Mouse (Mus musculus) lung, embryonic 16.5 days (tissue): Measurements from ENCODE around the gene N4bp1. TPM values are rescaled to one million over a fixed set of nuclear protein-coding genes. Genes with fewer than 3 reads are reported as not detected.

Source experiments
- ATAC-seq: fragments of 200-750 bp; cut with Nextera tagmentation; 2 replicates; pipeline ENCODE4 v1.8.0; 2017; ENCODE audit warnings: low read depth, mild to moderate bottlenecking, moderate library complexity
- H3K27ac ChIP-seq: fragments of 300-500 bp; sonication (generic); 2 replicates; pipeline ENCODE4 v1.5.1; 2014; ENCODE audit warnings: mild to moderate bottlenecking, control low read depth, low read length
- H3K27me3 ChIP-seq: fragments of 300-500 bp; sonication (generic); 2 replicates; pipeline ENCODE4 v1.6.1; 2014; ENCODE audit warnings: low read depth, low read length, mixed read lengths; ENCODE audit not compliant: control insufficient read depth, insufficient read depth
- H3K36me3 ChIP-seq: fragments of 300-500 bp; sonication (generic); 2 replicates; pipeline ENCODE4 v1.6.1; 2014; ENCODE audit warnings: low read length; ENCODE audit not compliant: control insufficient read depth, insufficient read depth
- H3K4me1 ChIP-seq: fragments of 300-500 bp; sonication (generic); replicated peaks from 2 replicates; pipeline ENCODE4 v1.6.1; 2014; ENCODE audit warnings: low read length, mixed read lengths; ENCODE audit not compliant: control insufficient read depth, insufficient read depth
- H3K4me2 ChIP-seq: fragments of 300-500 bp; sonication (generic); 2 replicates; pipeline ENCODE4 v1.6.1; 2014; ENCODE audit warnings: low read depth, low read length, control low read depth
- H3K4me3 ChIP-seq: fragments of 300-500 bp; sonication (generic); 2 replicates; pipeline ENCODE4 v1.5.1; 2014; ENCODE audit warnings: mild to moderate bottlenecking, low read length, control low read depth
- H3K9ac ChIP-seq: fragments of 300-500 bp; sonication (generic); 2 replicates; pipeline ENCODE4 v1.6.1; 2014; ENCODE audit warnings: low read length, control low read depth
- H3K9me3 ChIP-seq: fragments of 300-500 bp; sonication (generic); 2 replicates; pipeline ENCODE4 v1.6.1; 2016; ENCODE audit warnings: low read length; ENCODE audit not compliant: control insufficient read depth
- WGBS: fragments of 180-500 bp; shearing (Covaris S2); extraction: QIAGEN DNeasy Blood & Tissue Kit; methylation state at CpG from one replicate; pipeline ENCODE4 v1.1.7; 2014; 5-methylcytosine and 5-hydroxymethylcytosine counted together
- polyA plus RNA-seq: library from polyadenylated mRNA; unstranded; fragments of >200 nt; fragmentation: Nextera tagmentation; extraction: Ambion mirVana; gene quantifications from 2 replicates; pipeline ENCODE4 v1.2.1, GENCODE M21; 2015

Gene N4bp1
- polyA plus RNA-seq, 1 experiment from 2014 or later: 7.2 TPM

- ATAC-seq: no peak
- Histone ChIP-seq H3K9me3 (no peaks in the 10 kb centered on the region), H3K9ac (no peak overlapping the region), H3K4me2 (no peak overlapping the region), H3K27me3 (no peaks in the 10 kb centered on the region), H3K4me3 (no peak overlapping the region), H3K27ac (no peak overlapping the region), H3K4me1 (no peaks in the 10 kb centered on the region; the same call in 1 of the 2 replicates), H3K36me3 (no peaks in the 10 kb centered on the region)
- 9% methylated on average over 7 of the region's 7 CpGs for WGBS
Measured at GRCm38 (mm10) chr8:86920455-86920854, 35.4 kb upstream of the N4bp1 start.

DNA sequence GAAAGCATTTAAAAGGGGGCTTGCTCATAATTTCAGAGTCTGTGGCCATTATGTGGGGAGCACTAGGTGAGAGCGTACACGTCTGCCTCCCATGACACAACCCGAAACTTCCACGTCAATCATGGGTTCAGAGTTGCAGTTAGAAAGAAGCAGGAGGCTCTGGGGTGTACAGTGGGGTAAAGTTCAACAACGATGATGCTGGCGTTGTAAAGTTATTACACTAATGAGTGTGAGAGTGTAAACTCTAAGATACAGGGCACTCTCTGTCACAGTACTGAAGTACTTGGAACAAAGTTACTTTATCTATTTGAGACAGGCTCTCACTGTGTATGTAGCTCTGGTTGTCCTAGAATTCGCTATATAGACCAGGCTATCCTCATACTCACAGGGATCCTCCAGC, 35.0 kb upstream of the N4bp1 start:
- no peaks in the 10 kb centered on the region for H3K9me3 ChIP-seq
- H3K27ac ChIP-seq: no peak overlapping the region
- no peak overlapping the region for H3K4me3 ChIP-seq
- no peaks in the 10 kb centered on the region for H3K27me3 ChIP-seq
- no peaks in the 10 kb centered on the region; the same call in 1 of the 2 replicates for H3K4me1 ChIP-seq
- ATAC-seq: no peak
- no peak overlapping the region for H3K9ac ChIP-seq
- WGBS: 78% methylated on average over 7 of the region's 7 CpGs
- H3K4me2 ChIP-seq: no peak overlapping the region
- H3K36me3 ChIP-seq: no peaks in the 10 kb centered on the region

DNA sequence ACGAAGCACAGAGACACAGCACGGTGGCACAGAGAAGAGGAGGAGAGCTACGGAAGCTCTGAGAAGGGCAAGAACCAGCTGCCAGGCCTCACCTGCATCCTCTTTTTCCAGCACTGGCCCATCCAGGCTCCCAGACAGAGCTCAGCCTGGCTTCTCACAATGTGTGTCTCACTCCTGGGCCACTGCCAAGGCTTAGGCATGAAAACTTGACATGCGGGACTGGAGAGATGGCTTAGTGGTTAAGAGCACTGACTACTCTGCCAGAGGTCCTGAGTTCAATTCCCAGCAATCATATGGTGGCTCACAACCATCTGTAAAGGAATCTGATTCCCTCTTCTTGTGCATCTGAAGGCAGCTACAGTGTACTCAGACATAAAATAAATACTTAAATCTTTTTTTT, 34.2 kb upstream of the N4bp1 start:
- 54% methylated on average over 4 of the region's 4 CpGs for WGBS
- no peaks in the 10 kb centered on the region for H3K27me3 ChIP-seq
- no peak overlapping the region for H3K4me3 ChIP-seq
- H3K27ac ChIP-seq: no peak overlapping the region
- H3K36me3 ChIP-seq: no peaks in the 10 kb centered on the region
- H3K4me1 ChIP-seq: no peaks in the 10 kb centered on the region; the same call in 1 of the 2 replicates
- ATAC-seq: no peak
- H3K4me2 ChIP-seq: no peak overlapping the region
- no peaks in the 10 kb centered on the region for H3K9me3 ChIP-seq
- no peak overlapping the region for H3K9ac ChIP-seq

GRCm38 (mm10) chr8:86918093-86918492, 33.0 kb upstream of the N4bp1 start:
- no peak overlapping the region for H3K27ac ChIP-seq
- no peak for ATAC-seq
- H3K4me1 ChIP-seq: no peaks in the 10 kb centered on the region; the same call in 1 of the 2 replicates
- H3K4me2 ChIP-seq: no peak overlapping the region
- H3K27me3 ChIP-seq: no peaks in the 10 kb centered on the region
- no peaks in the 10 kb centered on the region for H3K9me3 ChIP-seq
- WGBS: 90% methylated on average over 2 of the region's 2 CpGs
- no peaks in the 10 kb centered on the region for H3K36me3 ChIP-seq
- H3K4me3 ChIP-seq: no peak overlapping the region
- H3K9ac ChIP-seq: no peak overlapping the region

GRCm38 (mm10) chr8:86917689-86918088, 32.6 kb upstream of the N4bp1 start:
- no peaks in the 10 kb centered on the region; the same call in 1 of the 2 replicates for H3K4me1 ChIP-seq
- no peaks in the 10 kb centered on the region for H3K36me3 ChIP-seq
- H3K9me3 ChIP-seq: no peaks in the 10 kb centered on the region
- no peak overlapping the region for H3K4me2 ChIP-seq
- no peak overlapping the region for H3K27ac ChIP-seq
- no peak overlapping the region for H3K4me3 ChIP-seq
- H3K9ac ChIP-seq: no peak overlapping the region
- ATAC-seq: no peak
- whole genome bisulfite sequencing: 72% methylated on average over 2 of the region's 2 CpGs
- no peaks in the 10 kb centered on the region for H3K27me3 ChIP-seq

DNA sequence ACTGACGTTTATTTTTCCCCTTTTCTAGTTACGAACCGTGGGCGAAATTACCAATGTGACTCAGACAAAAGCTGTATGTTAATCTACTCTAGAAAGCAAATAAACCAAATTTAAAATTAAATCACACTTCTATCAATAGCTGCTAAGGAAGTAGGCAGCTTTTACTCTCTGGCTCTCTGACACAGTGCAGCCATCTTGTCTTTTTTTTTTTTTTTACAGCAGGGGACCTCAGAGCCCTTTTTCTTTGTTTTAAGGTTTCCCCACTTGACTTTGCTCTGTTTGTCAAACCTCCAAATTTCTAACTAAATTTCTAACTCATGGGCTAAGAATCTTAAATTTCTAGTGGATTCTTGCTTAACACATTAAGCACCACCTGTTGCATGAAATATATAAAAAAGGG, 31.3 kb upstream of the N4bp1 start:
- Histone ChIP-seq H3K27ac (no peak overlapping the region), H3K9ac (no peak overlapping the region), H3K4me3 (no peak overlapping the region), H3K36me3 (no peaks in the 10 kb centered on the region), H3K27me3 (no peaks in the 10 kb centered on the region), H3K4me1 (no peaks in the 10 kb centered on the region; the same call in 1 of the 2 replicates), H3K9me3 (no peaks in the 10 kb centered on the region), H3K4me2 (no peak overlapping the region)
- no peak for ATAC-seq
- 80% methylated on average over 4 of the region's 4 CpGs for WGBS

DNA sequence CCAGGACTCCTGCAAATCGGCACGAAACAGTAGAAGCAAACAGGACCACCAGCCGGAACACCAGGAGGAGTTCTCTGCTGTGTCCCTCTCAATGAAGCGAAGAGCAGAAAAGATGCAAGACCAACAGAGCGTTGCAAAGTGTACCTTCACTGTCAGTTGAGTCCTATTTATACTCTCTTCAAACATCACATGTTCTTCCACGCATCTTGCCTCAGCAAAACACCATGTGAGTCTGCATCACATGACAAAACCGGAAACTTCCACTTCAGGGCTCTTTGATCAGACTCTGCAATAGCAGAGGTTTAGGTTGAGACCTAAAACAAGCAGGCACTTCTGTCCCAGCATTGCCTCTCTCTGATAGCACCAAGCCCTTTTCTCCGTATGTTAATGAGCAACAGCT, 26.1 kb upstream of the N4bp1 start:
- H3K36me3 ChIP-seq: no peaks in the 10 kb centered on the region
- ATAC-seq: no peak
- H3K9ac ChIP-seq: no peak overlapping the region
- H3K4me1 ChIP-seq: no peaks in the 10 kb centered on the region
- no peaks in the 10 kb centered on the region for H3K27me3 ChIP-seq
- H3K4me2 ChIP-seq: no peak overlapping the region
- 80% methylated on average over 8 of the region's 8 CpGs for WGBS
- H3K4me3 ChIP-seq: no peak overlapping the region
- H3K9me3 ChIP-seq: no peaks in the 10 kb centered on the region
- H3K27ac ChIP-seq: no peak overlapping the region

- Histone ChIP-seq H3K27ac (no peak overlapping the region), H3K27me3 (no peaks in the 10 kb centered on the region), H3K9me3 (no peaks in the 10 kb centered on the region), H3K4me3 (no peak overlapping the region), H3K36me3 (no peaks in the 10 kb centered on the region), H3K4me2 (no peak overlapping the region), H3K9ac (no peak overlapping the region), H3K4me1 (no peaks in the 10 kb centered on the region)
- ATAC-seq: no peak
- WGBS: 79% methylated on average over 7 of the region's 7 CpGs
Measured at GRCm38 (mm10) chr8:86910250-86910649, 25.2 kb upstream of the N4bp1 start.

- 18% methylated on average over 6 of the region's 6 CpGs for WGBS
Measured at GRCm38 (mm10) chr8:86908536-86908935, 23.5 kb upstream of the N4bp1 start.

DNA sequence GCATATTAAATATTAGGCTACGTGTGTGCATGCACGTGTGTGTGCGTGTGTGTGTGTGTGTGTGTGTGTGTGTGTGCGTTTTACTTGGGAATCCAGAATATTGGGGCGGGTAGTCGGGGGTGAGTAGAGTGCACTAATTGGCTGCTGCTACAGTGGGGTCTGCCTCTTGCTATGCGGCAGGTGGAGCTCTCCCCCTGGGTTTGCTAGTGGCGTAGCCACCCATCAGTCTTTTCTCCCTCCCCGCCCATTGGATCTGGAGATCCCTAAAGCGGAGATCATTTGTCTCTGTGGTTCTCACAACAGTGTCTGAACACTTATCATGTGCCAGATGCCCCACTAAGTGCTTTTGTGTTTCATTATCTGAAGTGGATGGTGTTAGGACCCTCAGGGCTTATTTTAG, 19.9 kb upstream of the N4bp1 start:
- no peak overlapping the region for H3K9ac ChIP-seq
- H3K27me3 ChIP-seq: no peaks in the 10 kb centered on the region
- H3K4me1 ChIP-seq: no peaks in the 10 kb centered on the region
- no peak overlapping the region for H3K4me3 ChIP-seq
- WGBS: 74% methylated on average over 10 of the region's 10 CpGs
- ATAC-seq: no peak
- no peak overlapping the region for H3K4me2 ChIP-seq
- H3K27ac ChIP-seq: no peak overlapping the region
- H3K9me3 ChIP-seq: no peaks in the 10 kb centered on the region
- H3K36me3 ChIP-seq: no peaks in the 10 kb centered on the region

More at GRCm38 (mm10) chr8:86908536-86908935, 23.5 kb upstream of the N4bp1 start:
- no peak for ATAC-seq
- H3K27ac ChIP-seq: no peak overlapping the region
- H3K9ac ChIP-seq: no peak overlapping the region
- no peaks in the 10 kb centered on the region for H3K27me3 ChIP-seq
- H3K36me3 ChIP-seq: no peaks in the 10 kb centered on the region
- no peak overlapping the region for H3K4me2 ChIP-seq
- no peaks in the 10 kb centered on the region for H3K9me3 ChIP-seq
- H3K4me1 ChIP-seq: no peaks in the 10 kb centered on the region
- H3K4me3 ChIP-seq: no peak overlapping the region
